Mouse (Mus musculus) frontal cortex, postnatal 14 days (tissue): ENCODE results near the gene Bsn.

Experiments
- DNase-seq, 2 experiments: peaks; one replicate each; pipeline ENCODE4 v3.0.0; 2022; ENCODE audit warnings: low spot score in 2 of 2

The Bsn gene

GRCm38 (mm10) chr9:108125731-108126130 is 64.5 kb downstream of the Bsn start:
- no peak for DNase-seq

DNA sequence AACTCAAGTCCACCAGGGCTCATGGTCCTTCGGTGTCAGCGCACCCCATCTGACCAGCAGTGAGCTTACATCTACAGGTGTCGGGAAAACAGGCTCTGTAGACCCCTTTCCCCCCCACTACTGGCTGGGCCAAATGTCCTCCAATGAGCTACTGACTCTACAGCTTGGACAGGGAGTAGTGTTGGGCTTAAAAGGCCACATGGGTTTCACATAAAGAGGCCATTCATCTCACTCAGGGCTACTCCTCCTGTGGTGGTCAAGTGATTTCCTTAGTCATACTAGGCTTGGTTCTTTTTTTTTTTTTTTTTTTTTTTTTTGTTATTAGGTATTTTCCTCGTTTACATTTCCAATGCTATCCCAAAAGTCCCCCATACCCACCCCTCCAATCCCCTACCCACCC is 66.3 kb downstream of the Bsn start:
- no peak for DNase-seq

GRCm38 (mm10) chr9:108121170-108121969 is 68.8 kb downstream of the Bsn start:
- DNase-seq: no peak

DNA sequence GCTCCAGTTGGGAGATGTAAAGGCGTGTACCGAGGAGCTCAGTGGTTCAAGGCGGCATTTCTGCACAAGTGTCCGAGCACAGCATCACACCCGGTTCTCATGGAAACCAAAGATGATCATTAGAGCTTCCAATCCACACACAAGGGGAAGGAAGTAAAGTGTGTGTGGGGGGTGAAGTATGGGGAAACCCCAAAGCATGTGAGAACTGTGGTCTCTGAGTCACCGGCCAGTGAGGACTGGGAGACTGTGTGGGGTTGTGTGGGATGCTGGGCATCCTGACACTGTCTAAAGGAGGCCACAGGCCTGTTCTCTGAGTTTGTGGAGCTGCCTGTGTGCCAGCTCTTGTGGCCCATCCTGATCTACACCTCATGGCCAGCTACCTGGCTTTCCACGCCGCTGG is 69.5 kb downstream of the Bsn start:
- DNase-seq: no peak

GRCm38 (mm10) chr9:108119891-108120411 is 70.2 kb downstream of the Bsn start:
- no peak for DNase-seq

DNA sequence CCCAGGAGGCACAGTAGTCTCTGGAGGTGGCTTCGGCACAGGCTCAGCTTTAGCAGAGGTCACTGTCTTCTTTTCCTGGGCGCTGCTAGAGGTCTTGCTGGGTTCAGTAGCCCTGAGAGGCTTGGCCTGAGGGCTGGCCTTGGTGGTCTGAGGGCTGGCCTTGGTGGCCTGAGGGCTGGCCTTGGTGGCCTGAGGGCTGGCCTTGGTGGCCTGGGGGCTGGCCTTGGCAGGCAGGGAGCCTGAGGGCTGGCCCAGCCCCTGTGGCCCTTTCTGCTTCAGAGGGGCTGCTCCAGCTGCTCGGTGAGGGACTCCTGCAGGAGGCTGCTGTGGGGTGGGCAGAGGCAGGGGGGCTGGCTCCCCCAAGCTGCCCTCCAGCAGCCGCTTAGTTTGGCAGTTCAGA is 73.0 kb downstream of the Bsn start:
- no peak for DNase-seq

DNA sequence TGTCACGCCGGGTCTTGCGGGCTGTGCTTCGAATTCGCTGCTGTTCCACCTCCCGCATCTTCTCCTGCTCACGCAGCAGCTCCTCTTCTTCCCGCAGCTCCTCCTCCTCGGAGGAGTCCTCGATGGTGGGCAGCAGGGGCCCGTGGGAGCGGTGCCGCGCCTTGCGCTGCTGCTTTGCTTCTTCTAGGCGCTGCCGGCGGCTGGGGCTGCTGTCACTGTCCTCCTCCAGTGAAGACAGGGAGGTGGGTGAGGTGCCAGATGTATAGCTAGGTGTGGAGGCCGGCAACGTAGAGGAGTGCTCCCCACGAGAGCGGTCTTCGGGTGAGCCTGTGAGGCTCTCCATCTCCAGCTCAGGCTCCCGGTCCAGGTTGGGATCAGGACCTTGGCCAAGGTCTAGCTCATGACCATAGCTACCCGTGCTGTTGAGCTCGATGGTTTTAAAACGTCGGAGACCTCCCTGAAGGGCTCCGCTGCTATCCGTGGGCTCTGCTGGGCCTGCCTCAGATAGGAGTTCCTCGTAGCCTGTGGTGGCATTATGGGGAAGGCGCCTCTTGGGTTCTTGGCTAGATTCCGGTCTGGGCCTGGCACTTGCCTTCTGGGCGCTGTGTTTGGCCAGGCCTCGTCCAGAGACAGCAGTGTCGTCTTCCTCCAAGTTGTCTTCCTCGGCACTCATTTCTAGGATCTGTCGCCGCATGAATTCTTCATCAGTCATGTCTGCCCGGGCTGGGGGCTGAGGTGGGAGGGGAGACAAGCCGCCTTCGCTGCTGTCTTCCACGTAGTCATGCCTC is 74.7 kb downstream of the Bsn start:
- DNase-seq: no peak

DNA sequence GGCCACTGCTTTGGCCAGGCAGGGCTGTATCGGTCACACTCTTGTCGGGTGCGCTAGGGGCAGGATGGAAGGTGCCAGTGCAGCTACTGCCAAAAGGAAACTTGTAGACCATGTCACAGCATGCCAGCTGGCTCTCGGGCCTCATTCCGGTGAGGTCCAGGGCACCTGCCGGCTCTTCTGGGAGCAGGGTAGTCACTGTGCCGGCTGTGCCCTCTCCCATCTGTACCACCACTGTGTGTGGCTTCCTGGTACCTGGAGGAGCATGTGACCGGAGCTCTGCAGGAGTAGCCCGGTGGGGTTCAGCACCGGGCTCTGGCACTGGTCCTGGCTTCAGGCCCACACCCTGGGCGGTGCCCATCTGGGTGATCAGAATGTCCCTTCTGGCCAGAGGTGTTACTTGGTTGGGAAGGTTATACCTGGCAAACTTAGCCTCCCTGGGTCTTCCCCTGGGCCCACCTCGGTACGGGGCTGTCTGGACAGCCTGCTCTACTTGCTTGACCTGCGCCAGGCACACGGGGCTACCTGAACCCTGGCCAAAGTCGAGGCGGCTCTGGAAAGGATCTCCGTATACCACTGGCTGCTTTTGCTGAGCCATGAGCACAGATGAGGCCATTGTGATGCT is 77.4 kb downstream of the Bsn start:
- no peak for DNase-seq

DNA sequence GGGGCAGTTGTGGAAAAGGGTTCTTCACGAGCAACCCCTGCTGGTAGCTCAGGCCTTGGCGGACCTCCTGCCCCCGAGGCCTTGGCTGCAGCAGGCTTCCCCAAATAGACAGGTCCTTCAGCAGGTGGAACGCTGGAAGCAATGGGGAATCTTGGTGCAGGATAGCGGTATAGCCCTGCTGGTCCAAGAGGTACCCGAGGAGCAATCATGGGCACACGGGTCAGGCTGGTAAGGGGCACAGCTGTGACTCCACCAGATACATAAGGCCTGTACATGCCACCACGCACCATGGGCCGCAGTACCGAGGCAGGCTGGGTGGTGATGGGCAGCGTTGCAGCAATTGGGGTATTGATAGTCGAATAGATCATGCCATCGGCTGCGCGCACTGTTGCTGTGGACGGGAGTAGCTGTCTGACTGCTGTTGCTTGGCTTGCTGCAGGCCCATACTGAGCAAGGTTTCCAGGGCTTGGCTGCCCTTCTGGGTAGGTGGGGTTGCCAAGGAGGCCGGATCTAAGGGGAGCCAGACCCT is 78.5 kb downstream of the Bsn start:
- no peak for DNase-seq

DNA sequence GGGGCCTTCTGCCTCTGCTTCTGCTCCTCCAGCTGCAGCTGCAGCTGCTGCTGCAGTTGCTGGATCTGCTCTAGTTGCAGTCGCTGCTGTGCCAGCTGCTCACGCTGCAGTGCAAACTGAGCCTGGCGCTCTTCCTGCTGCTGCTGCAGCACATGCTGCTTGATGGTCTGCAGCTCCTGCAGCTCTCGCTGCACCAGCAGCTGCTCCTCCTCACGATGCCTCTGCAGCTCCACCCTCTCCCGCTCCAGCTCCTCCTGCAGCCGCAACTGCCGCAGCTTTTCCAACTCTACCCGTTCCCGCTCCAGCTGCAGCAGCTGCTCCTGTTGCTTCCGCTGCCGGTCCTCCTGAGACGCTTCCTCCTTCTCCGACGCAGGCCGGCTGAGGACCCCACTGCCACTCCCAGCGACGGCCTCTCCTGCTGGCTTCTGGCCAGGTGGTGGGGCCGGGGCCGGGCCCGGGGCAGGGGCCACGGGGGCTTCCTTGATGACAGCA is 79.0 kb downstream of the Bsn start:
- DNase-seq: no peak

DNA sequence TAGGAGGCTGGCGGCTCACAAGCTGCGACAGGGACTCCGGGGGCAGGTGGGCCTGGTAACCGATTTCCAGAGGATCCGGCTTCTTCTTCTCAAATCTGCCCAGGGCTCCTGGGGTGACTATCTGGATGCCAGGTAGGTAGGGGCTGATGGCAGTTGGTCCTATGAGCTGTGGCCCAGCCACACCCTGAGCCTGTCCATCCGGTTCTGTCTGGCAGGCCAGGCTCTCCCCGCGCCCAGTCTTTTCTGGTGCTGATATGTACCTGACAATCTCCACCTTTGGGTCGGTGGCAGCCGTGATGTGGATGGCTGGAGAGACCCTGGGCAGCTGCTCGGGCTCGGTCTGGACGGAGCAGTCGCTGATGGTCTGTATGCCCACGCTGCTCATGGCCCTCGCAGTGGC is 80.0 kb downstream of the Bsn start:
- DNase-seq: no peak

- no peak for DNase-seq
Observed at GRCm38 (mm10) chr9:108107867-108108266, 82.3 kb downstream of the Bsn start.

DNA sequence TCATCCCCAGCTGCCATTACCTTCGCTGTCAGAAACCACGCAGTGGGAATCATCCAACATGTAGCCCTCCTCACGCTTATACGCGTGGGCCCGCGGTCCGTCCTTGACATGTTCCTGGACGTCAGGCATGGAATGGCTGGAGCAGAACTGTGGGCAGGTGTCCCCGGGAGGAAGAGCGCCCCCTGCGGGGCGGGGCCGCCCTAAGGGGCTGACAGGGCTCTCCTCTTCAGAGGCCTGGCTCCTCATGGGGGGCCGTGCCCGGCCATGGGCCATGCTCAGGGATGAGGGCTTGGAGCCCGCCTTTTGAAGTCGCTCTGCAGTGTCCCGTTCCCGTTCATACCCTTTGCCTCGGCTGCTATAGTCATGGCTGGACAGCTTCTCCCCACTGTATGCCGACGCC is 84.1 kb downstream of the Bsn start:
- DNase-seq: no peak

DNA sequence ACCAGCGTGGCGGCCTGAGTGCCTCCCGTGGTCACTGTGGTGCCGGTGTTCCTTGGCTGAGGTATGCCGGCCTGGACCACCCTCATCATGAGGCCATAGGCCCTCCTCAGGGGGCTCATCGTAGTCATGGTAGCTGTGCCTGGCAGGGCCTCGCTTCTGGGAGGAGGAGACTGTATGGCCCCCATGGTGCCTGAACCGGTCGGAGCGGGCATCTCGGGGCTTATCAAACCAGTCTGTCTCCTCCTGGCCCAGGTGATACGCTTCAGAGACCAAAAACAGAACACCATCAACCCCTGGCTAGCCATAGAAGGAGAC is 84.7 kb downstream of the Bsn start:
- no peak for DNase-seq

DNA sequence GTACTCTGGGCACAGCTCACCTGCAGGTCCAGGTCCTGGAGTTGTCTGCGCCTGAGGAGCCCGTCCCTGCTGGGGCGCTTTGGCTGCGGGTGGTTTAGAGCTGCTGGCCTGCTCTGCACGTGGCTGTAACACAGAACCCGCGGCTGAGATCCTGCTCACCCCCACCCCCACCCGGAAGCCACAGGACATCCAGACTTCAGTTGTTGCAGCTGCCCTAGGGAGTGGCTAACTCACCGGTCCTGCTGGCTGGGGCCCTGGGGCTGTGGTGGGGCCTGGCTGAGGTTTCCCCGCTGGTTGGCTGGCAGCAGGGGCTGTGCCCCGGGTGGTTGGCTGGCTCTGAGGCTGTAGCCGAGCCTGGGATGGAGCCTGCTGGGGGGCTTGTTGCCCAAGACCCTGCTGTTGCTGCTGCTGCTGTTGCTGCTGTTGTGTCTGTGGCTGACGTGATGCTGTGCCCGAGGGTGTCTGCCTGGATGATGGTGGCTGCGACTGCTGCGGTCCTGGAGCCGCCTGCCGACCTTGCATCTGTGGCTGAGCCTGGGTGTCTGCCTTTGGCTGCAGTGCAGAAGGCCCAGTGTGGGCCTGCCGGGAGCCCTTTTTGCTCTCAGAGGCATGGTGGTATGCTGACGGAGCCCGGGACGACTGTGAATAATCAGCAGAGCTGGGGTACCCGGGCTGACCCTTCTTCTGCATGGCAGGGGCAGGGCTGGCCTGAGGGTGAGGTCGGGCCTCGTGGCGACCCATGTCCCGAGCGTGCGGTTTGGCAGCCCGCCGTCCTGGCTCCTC is 85.2 kb downstream of the Bsn start:
- DNase-seq: no peak

DNA sequence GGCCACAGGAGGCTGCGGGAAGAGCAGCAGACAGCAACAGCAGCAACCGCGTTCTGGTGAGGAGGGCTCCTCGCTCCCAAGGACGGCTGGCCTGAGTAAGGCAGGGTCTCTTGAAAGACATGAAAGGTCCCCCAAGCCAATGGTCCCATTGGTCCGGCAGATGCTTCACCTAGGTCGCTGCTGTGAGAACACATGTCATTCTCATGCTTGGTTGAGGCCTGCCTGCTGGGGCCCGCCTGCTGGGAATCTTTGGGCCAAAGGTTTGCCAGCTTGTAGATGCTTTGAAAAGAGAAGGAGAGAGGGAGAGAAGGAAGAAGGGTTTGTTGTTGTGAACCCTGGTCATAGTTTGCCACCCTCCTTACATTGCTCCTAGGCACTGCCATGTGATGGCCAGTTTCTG is 90.6 kb downstream of the Bsn start:
- DNase-seq: no peak

DNA sequence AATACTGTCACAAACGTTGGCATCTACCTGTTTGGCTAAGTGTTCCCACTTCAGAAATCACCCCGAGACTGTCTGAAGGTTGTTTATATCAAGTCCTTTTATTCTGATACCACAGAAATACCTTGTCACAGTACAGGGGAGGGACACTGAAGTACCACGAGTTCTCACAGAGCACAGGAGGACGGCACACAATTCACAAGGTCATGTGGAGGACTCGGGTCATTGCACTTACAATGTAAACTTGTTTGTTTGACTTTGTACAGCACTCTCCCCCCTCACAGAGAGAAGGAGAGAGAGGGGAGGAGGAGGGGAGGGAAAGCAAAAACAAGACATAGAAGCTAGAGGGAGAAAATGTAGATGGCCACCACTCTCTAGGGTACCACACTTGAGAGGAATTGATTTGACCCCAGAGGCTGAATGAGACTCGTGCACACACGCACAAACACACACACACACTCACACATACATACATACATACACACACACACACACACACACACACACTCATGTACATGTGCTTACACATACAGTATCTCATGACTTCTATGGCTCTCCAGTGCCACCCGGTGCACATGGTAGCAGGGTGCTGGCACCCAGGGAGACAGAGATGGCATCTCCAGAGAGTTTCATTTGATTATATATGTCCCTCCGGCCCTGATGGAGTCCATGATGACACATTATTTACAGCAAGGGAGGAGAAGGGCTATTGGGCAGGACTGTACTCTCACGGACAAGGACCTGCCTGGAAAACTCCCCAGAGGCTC is 94.1 kb downstream of the Bsn start:
- DNase-seq: no peak

GRCm38 (mm10) chr9:108095518-108095917 is 94.7 kb downstream of the Bsn start:
- DNase-seq: no peak

DNA sequence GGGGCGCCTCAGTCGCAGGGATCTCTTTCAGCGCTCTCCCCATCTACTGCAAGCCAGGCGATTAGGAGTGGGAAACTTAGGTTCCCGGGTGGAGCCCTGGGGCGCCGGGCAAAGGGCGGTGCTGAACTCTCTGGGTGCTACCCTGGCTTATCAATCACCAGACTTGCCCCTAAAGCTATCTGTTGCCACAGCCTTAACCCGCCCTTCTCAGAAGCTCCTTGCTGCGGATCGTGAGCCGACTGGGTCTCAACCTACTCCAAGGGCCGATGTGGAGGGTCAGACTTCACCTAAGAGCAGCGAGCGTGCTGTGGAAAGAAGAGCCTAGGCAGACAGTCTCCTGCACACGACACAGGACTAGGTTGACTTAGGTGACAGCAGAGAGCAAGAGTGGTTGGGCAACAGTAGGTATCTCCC is 95.2 kb downstream of the Bsn start:
- no peak for DNase-seq

GRCm38 (mm10) chr9:108094184-108094941 is 95.8 kb downstream of the Bsn start, which contains the start of gene Apeh:
TSS of gene Apeh (minus strand) at chr9:108094606.
- DNase-seq: peak; percentile 82 to 83
